Mouse (Mus musculus) embryonic fibroblast, embryonic 13.5 days (primary cell): ENCODE measurements around the gene Klhl15.
A peak's percentile ranks its signal among the peaks of the same experiment; 100 is the strongest.

Experiments
- CTCF ChIP-seq: IDR thresholded peaks from 2 replicates; pipeline ENCODE4 v1.5.1; 2011; ENCODE audit warnings: mild to moderate bottlenecking, control low read depth, low read length, moderate library complexity, borderline replicate concordance; ENCODE audit not compliant: insufficient read depth
- POLR2A ChIP-seq: IDR thresholded peaks from 2 replicates; pipeline ENCODE4 v1.6.1; 2011; ENCODE audit warnings: low read depth, mild to moderate bottlenecking, control low read depth, low read length, moderate library complexity

DNA sequence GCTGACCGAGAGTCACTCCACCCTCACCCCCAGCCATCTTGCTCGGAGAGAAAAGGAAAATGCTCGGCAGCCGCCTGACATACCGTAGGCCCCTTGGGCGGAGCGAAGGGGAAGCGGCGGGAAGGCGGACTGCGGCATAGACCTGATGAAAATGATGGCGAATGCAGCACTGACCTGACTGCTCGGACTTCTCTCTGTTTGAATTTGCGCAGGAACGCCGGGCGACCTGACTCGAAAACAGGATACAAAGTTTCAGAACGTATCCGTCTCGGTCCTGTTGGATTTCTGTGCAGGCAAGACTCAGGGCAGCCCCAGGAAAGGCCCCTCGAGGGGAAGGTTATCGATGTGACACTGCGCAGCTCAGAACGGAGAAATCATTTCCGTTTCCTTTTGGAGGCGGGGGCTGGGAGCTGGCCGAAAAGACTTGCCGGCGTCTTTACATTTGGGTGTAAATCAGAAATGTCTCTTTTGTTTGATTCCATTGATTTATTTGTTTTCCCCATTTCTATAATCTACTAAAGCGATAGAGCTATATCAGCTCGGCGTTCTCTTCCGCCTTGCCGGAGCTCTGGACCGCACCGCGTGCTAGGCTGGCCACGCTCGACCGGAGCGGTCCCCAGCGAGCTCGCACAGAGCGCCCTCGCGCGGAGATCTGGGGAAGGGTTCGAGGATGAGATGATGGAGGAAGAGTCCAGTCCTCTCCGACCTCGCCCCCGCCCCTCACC lies 21.6 kb upstream of the Klhl15 start, which contains the start of gene Eif2s3x:
- TF ChIP-seq POLR2A = peak; percentile 76
- peak; percentile 55; the same call in 1 of the 2 replicates for TF ChIP-seq CTCF
